Mouse (Mus musculus) T-helper 2 cell (primary cell): ENCODE data around the gene Dusp22.

ENCODE experiments used
- in situ Hi-C: fragments of 300-600 bp; cut with MboI, MseI; formaldehyde crosslinking; loops from one replicate; pipeline ENCODE4 v1.15.1; 2025; ENCODE audit warnings: high pct_unique_total_duplicates

Dusp22 gene

DNA sequence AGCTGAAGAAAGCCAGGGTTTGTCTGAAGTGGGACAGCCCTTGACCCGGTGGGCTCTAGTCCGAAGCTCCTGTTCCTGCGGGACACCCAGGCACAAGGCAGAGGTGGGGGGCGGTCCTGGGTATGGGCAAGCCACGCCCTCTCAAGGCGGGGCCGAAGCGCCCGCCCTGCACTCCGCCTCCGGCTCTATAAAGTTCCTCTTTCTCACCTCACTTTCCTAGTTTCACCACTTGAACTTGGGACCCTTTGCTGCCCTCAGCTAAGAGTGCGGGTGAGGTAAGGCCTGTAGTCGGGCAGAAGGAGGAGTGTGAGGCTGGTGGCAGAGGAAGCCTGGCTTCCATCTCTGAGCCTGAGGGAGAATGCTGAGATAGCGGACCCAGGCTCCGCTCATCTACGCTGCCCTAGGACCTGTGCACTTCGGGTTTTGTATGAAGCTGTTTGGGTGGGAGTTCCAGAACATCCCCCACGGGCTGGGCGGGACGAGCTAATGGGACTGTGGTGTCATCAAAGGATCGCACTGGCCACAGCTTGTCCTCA is 89.3 kb downstream of the Dusp22 start, which contains the start of gene Irf4:
Gene Irf4, plus strand, starts transcription at position 206 of the 536 bp plus-strand sequence.
- in situ Hi-C loops, result no loop called here

DNA sequence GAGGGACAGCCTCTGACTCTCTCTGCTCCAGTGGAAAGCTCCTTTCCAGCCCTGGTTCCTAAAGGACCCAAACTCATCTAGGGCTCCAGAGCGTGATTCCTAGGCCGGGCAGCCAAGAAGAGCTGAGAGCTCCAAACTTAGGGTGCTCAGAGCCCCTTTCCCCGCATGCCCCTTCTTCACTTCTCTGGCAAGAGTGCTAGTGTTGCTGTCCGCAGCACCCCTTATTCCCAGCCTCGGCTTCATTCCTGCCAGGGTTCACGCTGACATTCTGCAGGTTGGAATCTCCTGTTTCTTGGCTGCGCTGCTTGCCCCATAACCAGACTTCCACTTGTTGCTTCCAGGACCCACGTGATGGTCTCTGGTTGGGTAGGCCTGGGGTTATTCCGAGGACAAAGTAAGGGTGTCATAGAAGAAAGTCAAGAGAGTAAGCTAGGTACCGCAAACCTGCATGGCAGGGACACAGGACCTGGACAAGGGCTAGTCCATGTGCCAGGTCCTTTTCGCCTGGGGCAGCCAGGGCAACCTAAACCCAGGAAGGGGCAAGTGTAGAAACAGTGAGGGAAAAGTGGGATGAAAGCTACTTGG is 89.8 kb downstream of the Dusp22 start:
- in situ Hi-C loops, result loop anchor here (5.0 to 10.0 kb wide), 3 partner anchors 85 to 182 kb away; no protein-coding TSS in a partner anchor

DNA sequence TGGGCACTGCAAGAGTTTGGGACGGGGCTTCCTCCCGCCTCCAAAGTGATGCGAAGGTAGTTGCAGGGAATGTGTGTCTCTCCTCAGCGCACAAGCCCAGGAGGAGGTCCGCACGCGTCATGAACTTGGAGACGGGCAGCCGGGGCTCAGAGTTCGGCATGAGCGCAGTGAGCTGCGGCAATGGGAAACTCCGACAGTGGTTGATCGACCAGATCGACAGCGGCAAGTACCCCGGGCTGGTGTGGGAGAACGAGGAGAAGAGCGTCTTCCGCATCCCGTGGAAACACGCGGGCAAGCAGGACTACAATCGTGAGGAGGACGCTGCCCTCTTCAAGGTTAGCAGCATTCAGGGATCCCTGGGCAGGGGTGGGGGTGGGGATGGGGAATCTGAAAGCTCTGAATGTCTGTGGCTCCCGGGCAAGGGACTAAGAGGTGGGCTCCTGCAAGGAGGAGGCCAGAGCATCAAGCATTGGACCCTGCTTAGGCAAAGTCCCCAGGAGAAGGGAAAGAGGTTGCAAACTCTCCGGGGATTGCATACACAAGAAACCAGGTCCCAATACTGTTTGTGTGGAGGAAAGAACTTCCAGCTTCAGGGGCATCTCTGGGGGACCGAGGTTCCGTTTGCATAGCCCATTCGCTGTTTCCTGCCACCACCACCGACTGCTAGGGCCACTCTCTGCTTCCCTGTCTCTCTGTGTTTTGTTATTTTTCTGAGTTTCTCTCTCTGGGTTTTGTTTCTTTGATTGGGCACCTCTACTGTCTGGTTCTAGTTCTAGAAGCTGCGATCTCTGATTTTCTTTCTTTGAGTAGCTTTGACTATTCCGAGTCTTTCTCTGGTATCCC is 90.9 kb downstream of the Dusp22 start:
- in situ Hi-C loops, result loop anchor here (5.0 to 10.0 kb wide), 3 partner anchors 84 to 183 kb away; no protein-coding TSS in a partner anchor

DNA sequence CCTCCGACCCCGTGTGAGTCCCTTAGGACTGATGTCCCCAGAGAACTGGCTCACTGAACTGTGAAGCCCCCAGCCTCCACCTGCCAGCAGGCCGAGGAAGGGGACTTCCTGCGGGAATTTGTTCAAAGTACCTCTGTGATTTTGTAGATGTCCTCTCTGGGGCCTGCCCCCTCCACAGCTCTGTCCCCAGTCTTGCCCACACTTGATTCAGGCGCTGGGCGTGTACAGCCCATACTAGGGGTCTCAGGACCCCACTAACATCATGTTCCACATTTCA is 91.4 kb downstream of the Dusp22 start:
- in situ Hi-C loops, result loop anchor here (5.0 to 10.0 kb wide), 3 partner anchors 84 to 184 kb away; no protein-coding TSS in a partner anchor

DNA sequence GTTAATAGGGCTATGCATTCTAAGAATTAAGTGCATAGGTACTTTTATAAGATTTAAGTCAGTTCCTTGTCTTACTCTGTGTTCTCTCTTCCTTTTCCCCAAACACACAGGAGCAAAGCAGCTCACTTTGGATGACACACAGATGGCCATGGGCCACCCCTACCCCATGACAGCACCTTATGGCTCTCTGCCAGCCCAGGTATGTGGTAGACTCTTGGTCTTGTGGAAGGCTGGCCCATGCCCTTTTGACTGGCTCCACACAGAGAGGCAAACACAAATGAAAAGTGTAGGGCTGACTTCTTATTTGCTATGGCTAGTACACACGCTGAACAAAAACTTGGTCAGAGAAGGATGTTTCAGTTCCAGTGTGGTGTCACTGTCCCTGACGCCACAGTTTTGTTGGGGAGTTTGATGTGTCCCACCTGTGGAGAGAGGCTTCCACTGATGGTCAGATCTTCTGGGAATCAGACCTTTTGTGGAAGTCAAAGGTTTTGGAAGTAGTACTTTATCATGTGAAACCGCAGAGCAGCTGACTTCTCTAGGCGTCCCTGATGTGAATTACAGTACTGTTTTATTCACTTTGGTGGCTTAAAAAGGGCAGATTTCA is 92.9 kb downstream of the Dusp22 start:
- in situ Hi-C loops, result loop anchor here (5.0 to 10.0 kb wide), 3 partner anchors 82 to 185 kb away; no protein-coding TSS in a partner anchor

DNA sequence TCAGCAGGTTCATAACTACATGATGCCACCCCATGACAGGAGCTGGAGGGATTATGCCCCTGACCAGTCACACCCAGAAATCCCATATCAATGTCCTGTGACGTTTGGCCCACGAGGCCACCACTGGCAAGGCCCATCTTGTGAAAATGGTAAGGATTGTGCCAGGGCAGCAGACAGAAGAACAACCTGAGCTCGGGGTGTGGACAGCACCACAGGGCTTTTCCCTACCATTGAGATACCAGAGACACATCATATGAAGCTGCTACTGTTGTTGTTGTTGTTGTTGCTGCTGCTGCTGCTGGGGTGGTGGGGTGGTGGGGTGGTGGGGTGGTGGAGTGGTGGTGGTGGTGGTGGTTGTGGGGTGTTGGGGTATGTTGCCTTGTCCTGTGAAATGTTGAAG is 93.6 kb downstream of the Dusp22 start:
- in situ Hi-C loops, result loop anchor here (5.0 to 10.0 kb wide), 3 partner anchors 81 to 186 kb away; no protein-coding TSS in a partner anchor

DNA sequence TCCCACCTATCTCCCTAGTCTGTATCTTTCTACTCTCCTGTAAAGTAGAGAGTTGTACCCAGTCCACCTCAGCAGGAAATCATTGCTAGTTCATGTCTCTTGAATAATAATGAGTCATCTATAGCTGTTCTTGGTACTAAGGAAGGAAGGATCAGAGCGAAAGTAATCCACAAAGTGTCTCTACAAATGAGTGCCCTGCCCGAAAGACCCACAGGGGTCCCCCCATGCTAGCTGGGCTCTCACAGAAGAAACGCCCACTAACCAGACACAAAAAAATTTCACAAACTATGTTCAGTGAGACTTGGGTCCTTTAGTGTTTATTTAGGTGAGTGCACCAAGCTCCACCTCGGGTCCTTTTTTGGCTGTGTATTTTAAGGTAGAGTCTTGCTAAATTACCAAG is 94.3 kb downstream of the Dusp22 start:
- in situ Hi-C loops, result loop anchor here (5.0 to 10.0 kb wide), 3 partner anchors 81 to 187 kb away; no protein-coding TSS in a partner anchor

DNA sequence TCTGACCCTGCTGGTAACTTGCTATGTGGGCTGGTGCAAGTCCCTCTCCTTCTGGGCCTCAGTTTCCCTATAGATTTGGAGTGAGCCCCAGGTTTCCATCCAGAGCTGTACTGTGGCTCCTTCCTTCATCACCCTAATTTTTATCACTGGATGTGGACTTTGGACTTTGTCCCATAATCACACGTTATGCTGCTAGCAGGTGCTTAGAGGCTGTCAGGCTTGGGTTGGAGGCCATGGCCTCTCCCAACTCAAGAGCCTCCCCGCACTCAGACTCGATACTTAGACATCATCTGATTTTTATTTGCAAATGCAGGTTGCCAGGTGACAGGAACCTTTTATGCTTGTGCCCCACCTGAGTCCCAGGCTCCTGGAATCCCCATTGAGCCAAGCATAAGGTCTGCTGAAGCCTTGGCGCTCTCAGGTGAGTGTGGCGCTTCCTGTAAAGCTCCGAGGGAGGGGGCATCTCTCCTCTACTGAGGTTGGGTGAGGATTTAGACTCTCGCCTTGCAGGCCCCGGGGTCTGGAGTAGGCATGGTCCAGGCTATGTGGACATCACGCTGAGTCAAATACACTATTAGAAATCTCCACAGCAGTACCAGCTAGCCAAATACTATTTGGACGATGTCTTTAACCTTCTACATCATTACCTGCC is 95.2 kb downstream of the Dusp22 start:
- in situ Hi-C loops, result loop anchor here (5.0 to 10.0 kb wide), 4 partner anchors 37 to 188 kb away; no protein-coding TSS in a partner anchor

DNA sequence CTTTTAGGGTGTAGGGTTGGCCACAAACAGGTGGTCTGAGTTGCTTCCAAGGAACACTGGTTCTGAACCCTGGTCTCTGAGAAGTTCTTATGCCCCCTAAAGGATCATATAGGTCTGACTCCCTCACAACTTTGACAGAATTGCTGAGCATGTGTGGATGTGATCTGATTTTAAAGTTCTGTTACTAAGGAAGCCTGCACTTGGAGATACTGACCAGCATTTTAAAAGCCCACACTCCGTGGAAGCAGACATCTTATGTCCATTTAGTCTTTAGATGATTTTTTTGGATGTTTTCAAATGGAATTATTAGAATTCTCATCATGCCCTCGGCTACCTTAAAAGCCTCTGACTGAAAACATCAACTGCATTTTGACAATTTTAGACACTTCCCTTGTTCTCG is 95.8 kb downstream of the Dusp22 start:
- in situ Hi-C loops, result loop anchor here (5.0 to 10.0 kb wide), 3 partner anchors 37 to 121 kb away; no protein-coding TSS in a partner anchor

DNA sequence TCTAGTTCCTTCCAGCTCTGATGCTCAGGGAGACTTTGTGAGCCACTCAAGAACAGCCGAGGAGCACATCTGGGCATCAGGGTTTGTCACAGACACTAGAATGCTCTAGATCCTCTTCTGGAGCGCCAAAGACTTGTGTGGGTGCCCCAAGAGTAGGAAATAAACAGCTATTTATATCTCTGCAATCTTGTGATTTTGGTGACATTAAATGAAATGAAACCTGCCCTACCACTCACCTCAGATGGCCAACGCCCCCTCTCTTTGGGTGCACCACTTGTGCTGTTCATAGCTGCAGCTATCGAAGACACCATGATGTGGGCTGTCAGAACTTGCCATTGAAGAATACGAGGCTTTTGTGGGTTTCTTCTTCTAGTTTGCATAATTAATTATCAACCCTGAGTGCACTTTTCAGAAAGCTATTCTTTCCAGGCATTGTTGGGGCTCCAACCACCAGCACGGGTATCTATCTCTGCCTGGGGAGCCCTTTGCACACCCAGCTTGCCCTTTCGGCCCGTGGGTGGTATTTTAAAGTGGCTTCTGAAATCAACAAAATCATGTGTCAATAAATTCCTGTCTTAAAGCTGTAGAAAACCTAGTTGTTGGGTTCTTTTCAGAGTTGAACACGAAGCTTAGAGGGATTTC is 96.3 kb downstream of the Dusp22 start:
- in situ Hi-C loops, result loop anchor here (5.0 to 10.0 kb wide), 3 partner anchors 36 to 121 kb away; no protein-coding TSS in a partner anchor

DNA sequence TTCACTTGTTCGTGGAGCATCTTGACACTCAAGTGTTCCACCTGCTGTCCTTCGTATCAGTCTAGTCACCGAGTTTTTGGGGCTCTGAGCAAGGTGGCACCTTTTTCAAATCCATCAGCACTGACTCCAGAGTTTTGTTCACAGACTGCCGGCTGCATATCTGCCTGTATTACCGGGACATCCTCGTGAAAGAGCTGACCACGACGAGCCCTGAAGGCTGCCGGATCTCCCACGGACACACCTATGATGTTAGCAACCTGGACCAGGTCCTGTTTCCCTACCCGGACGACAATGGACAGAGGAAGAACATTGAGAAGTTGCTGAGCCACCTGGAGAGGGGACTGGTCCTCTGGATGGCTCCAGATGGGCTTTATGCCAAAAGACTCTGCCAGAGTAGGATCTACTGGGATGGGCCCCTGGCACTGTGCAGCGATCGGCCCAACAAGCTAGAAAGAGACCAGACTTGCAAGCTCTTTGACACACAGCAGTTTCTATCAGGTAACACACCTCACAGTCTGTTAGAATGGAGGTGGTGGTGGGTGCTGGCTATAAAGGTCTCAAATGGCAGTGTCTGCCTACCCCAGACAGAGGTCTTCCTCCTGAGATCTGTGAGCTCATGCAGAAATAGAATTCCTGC is 97.6 kb downstream of the Dusp22 start:
- in situ Hi-C loops, result loop anchor here (5.0 to 10.0 kb wide), 3 partner anchors 35 to 123 kb away; no protein-coding TSS in a partner anchor

DNA sequence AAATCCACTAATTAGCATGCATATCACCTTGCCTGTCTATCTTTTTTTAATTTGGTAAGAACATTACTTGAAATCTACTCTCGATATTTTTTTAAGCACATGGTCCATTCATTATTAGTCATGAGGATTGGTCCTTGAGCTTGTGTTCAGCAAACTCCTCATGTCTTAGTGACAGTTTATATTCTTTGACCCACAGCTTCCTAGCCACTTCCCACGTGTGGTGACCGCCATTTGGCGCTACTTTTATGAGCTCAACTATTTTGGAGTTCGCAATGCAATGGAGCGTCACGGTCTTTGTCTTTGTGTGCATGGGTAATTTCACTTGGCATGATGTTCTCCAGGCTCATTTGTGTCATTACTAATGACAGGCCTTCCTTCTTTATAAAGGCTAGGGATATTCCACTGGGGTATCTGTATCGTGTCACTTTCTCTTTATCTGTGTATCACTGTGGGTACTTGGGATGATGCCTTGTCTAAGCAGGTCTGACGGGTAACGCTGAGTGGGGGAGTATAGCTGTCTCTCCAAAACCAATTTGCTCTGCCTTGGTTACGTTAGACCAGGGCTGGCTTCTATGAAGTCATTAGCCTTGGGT is 99.1 kb downstream of the Dusp22 start:
- in situ Hi-C loops, result loop anchor here (5.0 to 10.0 kb wide), 3 partner anchors 33 to 124 kb away; no protein-coding TSS in a partner anchor

DNA sequence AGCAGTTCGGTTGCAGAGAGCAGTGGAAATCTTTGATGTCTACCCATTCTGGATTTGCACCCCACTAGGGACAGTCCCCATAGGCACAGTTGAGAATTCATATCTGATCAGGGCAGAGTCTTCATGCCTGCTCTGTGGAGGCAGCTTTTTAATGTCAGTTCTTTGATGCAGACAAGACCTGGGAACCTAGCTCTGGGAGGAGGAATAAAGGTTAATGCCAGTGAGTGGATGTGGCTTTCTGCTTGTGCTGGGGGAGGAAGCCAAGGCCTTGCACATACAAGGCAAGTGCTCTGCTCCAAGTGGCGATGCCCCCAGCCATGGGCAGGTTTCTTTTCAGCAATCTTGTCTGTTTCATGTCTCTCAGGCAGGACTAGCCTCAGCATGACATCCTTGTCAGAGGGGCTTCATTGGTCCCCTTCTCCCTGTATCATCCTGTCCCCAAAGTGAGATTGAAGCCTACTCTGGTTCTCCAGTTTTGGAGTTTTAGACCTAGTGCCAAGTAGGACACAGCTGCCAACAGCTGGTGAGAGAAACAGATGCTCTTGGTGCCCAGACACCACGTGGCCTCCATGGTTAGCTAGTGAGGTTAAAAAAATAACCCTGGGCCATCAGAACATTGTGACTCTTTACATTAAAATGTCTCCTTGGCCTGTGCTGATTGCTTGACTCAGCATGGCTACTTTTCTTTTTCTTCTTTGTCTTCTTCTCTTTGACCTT is 100.7 kb downstream of the Dusp22 start:
- in situ Hi-C loops, result no loop called here
